Mouse (Mus musculus): ENCODE data around the gene Hist1h4k. TPM values are rescaled to one million over a fixed set of nuclear protein-coding genes. Genes with fewer than 3 reads are reported as not detected.
"Not testable (repeated sequence)": the region's sequence is repeated elsewhere in the genome, so short reads cannot be mapped to it uniquely, and the experiment has no call there.

Gene Hist1h4k
- 10 to 100 TPM; 76.7 to 88.9 TPM for total RNA-seq (2021)
- long read RNA-seq, experiment 1, partial matches to known transcripts: 0 of 1 reads
- long read RNA-seq, experiment 1, other reads (novel, unspliced or antisense): 0 of 1 reads
- long read RNA-seq, experiment 2: 0 reads

DNA sequence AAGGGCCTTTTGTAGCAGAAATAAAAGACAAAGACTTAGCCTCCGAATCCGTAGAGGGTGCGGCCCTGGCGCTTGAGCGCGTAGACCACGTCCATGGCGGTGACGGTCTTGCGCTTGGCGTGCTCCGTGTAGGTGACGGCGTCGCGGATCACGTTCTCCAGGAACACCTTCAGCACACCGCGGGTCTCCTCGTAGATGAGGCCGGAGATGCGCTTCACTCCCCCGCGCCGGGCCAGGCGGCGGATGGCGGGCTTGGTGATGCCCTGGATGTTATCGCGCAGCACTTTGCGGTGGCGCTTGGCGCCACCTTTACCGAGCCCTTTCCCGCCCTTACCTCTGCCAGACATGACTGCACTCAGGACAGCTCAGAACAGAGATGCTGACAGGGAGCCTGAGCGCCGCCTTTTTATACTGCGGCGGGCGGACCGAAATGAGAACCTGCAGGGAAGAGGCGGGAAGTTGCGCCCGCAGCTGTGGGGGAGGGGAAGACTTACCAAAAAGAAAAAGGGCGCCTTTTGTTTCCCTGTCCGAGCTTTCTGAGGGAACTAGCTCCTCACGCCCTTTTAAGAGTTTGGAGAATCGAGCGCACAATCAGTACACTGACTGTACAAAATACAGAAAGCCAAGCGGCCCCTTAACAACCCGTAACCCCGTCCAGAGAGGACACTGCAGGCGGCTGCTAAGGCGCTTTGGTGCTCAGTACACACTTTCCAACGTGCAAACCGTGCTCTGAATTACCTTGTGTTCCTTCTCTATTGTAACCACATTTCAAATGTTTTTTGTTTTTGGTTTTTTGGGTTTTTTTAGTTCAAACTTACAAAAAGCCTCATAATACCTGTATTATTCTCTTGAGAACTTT is at the start of gene Hist1h4k:
TSS of gene Hist1h4k (minus strand) at position 347 of the 859 bp plus-strand sequence.
- DNase-seq (ENCODE audit: low spot score in 2 of 2): peak; percentile 69 to 76

DNA sequence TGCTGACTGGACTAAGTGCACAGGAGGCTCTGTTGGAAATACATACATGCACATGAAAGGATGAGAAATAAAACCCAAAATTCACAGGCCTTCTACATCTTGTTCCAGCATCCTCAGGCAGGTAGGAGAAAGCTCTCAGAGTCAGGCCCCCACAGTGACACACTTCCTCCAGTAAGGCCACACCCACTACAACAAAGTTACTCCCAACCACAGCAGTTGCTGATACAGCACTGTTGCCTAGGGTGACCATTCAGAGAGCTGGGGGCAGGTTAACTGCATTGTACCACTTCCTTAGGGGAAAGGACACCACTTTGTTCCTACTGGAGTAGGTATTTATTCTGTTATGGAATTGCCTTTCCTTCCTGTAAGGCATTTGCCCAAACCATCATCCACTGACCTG is 46.9 kb upstream of the Hist1h4k start:
- DNase-seq (ENCODE audit: low spot score in 2 of 2): not testable (repeated sequence)

DNA sequence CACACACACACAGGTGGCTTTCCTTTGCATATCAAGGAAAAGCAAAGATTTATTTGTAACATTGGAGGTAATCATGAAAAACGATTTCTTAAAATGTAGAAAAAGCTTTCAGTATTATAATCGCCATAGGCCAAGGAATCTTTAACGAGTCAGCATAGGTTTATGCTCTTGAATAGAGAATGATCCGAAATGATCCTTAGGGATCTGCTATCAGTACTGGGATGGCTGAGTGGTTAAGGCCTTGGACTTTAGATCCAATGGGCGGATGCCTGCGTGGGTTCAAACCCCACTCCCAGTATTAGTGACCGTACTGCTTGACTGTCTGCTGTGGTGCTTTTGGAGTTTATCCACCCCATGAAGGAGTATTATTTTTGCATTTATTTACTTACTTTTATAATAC is 45.3 kb upstream of the Hist1h4k start:
- no peak for DNase-seq (ENCODE audit: low spot score in 2 of 2)

DNA sequence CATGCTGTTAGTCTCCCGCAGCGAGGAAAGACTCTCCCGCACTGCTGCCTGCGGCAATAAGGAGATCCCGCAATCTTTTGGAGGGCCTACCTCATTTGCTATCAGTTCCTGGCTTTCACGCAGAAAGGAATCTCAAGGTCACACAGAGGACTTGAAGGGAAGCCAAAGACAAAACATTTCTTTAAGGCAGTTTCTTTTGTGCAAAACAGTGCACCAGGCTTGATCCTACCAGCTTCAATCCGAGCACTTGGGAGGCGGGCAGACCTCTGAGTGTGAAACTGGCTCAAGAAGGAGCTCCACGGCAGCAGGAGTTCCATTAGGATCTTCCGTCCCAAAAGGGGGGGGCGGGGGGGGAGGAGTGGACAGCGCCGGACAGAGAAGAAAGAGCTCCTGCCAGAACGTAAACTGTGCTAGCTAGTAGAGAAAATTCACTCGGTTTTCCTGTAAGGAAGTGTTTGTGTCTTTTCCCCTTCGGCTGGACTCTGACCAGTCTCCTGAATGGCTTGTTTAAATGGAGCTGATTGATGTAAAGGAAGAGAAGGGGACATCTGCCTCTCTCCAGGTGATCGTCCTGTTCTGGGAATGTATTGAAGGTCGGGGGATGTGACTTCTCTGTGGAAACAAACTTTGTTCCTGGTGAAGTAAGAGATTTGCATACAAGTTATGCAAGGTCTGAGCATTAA is 40.4 kb upstream of the Hist1h4k start:
- no peak for DNase-seq (ENCODE audit: low spot score in 2 of 2)

DNA sequence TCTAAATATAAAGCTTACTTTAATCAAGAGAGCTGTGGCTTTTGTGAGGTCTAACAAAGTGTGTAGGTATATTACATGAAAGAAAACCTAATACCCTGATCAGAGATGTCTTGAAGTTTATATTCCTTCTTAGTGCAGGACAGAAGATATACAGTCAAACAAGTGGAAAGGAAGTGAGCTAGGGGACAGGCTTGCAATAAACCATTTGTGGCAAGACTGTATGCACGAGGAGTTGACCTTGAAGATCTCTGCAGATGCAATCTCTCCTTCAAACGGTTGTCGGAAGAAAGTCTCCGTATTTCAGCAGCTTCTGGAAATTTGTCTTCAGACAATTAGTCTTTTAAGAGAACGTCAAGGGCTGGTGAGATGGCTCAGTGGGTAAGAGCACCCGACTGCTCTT is 39.6 kb upstream of the Hist1h4k start:
- no peak for DNase-seq (ENCODE audit: low spot score in 2 of 2)

DNA sequence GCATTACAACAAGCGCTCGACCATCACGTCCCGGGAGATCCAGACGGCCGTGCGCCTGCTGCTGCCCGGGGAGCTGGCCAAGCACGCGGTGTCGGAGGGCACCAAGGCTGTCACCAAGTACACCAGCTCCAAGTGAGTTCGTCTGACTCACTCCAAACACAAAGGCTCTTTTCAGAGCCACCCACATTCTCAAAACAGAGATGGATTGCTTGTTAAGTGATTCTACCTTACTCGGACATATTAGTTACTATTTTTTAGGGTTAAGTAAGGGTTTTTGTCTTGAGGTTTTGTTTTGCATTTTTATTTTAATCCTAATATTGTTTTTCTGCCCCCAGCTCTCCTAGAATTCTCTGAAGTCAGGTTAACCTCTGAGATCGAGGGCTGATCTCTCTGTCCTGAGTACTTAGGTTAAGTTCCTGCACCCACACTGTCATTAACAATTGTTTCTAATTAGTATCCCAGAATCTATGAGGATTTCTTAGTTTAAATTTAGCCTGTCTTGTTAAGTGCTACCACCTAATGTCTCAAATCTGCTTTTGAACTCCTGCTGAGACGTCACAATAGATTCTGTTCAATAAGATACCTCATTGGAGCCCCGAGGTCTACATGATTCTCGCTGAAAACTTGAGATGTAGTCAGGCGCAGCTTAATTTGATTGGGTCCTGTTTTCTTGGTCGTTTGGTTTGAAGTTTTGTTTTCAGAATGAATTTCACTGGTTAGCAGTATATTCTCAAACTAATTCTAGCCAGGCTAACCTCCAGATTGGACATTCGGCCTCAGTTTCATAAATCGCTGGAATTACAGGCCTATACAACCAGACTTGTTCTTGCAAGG is 37.7 kb upstream of the Hist1h4k start:
- no peak for DNase-seq (ENCODE audit: low spot score in 2 of 2)

DNA sequence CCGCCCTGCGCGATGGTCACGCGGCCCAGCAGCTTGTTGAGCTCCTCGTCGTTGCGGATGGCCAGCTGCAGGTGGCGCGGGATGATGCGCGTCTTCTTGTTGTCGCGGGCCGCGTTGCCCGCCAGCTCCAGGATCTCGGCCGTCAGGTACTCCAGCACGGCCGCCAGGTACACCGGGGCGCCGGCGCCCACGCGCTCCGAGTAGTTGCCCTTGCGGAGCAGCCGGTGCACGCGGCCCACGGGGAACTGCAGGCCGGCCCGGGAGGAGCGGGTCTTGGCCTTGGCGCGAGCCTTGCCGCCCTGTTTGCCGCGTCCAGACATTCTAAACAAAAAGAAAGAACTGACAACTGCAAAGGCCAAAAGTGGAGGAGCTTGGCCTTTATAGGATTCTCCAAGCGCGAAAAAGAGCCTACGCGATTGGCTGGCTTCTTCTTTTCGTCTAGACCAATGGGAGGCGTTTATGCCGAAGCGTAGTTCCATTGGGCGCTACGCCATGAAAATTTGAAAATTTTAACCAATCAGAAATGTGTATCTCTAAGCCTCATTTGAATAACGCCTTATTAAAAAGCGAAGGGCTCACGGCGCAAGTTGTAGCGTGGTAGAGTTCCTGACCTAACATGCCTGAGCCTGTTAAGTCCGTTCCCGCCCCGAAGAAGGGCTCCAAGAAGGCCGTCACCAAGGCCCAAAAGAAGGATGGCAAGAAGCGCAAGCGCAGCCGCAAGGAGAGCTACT is 36.8 kb upstream of the Hist1h4k start, which contains the start of the genes Hist1h2an and Hist1h2bp:
TSS of gene Hist1h2an (minus strand) at position 320 of the 731 bp plus-strand sequence.
TSS of gene Hist1h2bp (plus strand) at position 563 of the 731 bp plus-strand sequence.
- peak; percentile 59 to 72 for DNase-seq (ENCODE audit: low spot score in 2 of 2)

DNA sequence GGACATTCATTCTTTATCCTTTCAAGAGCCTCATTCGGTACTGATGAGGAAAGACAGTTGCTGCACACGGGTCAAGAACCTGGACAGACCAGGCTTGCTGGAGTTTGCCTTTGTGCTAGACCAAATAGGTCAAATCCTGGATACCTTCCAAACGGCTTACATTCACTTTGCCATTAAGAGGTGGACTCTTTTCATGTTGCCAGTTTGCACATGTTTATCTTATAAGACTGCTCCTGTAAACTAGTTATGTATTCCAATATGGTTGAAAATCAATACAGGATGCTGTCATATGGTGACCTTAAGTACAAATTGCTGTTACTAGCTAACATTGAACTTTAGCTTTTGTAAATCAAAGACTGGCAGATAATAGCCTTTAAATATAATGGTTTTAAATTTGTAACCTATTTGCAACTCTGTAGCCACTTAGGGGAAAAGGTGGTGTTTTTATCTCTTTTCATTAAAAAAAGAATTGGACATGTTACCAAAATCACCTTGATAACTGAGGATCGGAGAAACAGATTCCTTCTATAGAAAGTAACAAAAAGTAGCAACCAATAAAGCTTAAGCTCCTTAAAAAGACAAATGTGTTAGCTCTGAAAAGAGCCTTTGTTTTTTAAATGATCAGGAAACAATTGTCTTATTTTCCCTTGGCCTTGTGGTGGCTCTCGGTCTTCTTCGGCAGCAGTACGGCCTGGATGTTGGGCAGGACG is 36.0 kb upstream of the Hist1h4k start:
- no peak for DNase-seq (ENCODE audit: low spot score in 2 of 2)

DNA sequence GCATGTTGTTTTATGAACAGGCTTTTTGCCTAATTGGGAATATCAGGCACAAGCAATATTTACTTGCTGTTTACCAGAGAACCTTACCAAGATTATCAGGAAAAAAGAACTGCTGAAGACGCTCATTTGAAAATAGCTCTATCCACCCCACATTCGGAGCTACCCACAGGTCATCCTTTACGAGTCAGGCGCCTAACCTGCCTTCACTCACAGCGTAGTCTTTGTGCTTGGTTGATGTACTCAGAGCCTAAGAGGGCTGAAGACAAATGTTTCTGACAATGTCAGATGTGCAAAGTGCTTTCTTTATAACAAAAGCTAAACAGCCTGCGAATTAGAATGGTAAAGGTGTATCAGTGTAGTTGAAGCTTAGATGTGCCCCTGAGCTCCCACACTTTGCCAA is 34.0 kb upstream of the Hist1h4k start:
- DNase-seq (ENCODE audit: low spot score in 2 of 2): no peak

DNA sequence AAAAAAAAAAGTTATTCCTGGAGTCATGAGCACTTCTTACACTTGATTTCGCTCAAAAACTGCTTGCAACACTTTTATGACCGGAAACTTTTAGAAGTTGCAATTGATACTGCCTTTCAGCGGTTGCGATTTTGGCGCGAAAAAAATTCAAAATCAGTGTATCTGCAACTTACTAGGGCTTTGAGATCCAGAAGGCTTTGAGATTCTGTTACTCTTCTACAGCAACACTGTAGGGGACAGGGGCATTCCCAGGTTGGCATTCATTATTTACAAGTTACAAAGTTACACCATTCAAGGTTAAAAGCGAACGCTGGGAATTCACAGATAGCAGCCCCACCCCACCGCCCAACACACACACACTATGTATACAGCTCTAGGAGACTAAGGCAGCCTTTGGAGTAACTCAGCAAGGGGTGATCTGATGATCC is 33.4 kb upstream of the Hist1h4k start:
- no peak for DNase-seq (ENCODE audit: low spot score in 2 of 2)

DNA sequence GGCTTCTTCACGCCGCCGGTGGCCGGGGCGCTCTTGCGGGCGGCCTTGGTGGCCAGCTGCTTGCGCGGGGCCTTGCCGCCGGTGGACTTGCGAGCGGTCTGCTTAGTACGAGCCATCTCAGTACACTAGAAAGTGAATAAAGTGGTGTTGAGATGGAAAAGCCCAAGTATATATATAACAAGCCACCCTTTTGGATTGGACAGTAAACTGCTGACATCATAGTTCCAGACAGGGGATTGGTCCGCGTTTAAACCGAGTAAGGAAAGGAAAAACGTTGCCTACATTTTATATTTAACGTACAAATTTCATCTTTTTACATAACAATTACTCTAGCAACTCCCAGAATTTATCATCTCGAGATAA is 32.9 kb upstream of the Hist1h4k start, which contains the start of gene Hist1h3i:
TSS of gene Hist1h3i (minus strand) at position 116 of the 363 bp plus-strand sequence.
- DNase-seq (ENCODE audit: low spot score in 2 of 2): peak in 1 of 2 experiments; percentile 45

DNA sequence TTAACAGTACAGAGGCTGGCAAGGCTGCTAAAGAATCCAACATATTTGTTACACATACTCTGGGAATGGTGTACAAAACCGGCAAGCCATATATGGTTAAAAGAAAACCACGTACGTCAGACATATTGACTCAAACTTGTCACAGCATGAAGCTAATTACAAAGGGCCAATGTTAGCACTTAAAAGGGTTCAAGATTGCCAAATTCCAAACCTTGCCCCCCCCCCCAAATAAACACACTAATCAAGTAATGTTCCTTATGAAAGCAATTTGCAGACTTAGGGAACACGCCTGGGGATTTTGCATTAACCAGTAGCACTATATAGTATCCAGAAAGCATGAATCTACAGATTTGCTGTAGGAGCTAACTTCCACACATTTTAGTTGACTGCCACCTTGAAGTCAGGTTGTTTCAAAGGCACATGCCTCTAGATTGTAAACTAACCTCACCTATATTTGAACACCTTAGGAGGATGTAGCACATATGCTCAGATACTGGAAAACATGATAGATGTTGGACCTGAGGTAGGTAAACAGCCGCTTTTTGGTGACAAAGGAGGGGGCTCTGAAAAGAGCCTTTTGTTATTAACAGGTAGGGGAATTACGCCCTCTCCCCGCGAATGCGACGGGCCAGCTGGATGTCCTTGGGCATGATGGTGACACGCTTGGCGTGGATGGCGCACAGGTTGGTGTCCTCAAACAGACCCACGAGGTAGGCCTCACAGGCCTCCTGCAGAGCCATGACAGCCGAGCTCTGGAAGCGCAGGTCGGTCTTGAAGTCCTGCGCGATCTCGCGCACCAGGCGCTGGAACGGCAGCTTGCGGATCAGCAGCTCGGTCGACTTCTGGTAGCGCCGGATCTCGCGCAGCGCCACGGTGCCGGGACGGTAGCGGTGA is 32.3 kb upstream of the Hist1h4k start:
- DNase-seq (ENCODE audit: low spot score in 2 of 2): not testable (repeated sequence)

DNA sequence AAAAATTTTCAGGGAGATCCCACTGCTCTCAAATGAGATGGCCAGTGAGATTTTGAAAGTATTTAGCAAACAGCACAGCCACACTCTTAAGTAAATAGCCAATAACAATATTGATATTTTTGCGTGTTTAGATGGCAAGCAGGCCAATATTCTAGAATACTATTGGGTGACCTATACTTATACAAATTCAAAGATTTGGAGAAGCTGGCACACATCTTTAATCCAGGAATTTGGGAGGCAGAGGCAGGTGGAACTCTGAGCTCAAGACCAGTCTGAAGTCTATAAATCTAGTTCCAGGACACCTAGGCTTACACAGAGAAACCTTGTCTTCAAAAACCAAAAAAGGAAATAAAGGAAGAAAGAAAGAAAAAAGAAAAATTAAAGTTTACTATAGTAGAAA is 31.3 kb upstream of the Hist1h4k start:
- no peak for DNase-seq (ENCODE audit: low spot score in 2 of 2)

DNA sequence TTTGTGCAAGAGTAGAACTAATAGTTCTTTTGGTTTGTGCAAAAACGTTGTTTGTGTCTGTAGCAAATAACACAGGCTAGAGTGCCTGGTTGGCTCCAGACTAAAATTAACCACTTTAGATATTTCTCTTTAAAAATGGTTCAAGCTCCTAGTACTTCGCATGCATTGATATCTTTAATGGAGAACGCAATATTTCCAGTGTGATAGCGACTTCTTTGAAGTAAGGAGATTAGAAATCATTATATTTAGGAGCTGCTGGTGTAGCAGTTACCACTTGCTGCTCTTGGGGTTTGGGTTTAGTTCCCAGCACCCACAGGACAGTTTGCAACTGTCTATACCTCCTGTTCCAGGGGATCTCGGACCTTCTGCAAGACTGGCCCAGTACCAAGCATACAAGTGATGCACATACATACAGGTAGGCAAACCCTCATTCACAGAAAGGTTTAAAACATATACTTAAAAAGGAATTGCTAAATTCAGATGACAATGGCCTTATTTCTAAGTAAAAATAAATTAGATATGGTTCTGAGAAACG is 30.8 kb upstream of the Hist1h4k start:
- no peak for DNase-seq (ENCODE audit: low spot score in 2 of 2)

DNA sequence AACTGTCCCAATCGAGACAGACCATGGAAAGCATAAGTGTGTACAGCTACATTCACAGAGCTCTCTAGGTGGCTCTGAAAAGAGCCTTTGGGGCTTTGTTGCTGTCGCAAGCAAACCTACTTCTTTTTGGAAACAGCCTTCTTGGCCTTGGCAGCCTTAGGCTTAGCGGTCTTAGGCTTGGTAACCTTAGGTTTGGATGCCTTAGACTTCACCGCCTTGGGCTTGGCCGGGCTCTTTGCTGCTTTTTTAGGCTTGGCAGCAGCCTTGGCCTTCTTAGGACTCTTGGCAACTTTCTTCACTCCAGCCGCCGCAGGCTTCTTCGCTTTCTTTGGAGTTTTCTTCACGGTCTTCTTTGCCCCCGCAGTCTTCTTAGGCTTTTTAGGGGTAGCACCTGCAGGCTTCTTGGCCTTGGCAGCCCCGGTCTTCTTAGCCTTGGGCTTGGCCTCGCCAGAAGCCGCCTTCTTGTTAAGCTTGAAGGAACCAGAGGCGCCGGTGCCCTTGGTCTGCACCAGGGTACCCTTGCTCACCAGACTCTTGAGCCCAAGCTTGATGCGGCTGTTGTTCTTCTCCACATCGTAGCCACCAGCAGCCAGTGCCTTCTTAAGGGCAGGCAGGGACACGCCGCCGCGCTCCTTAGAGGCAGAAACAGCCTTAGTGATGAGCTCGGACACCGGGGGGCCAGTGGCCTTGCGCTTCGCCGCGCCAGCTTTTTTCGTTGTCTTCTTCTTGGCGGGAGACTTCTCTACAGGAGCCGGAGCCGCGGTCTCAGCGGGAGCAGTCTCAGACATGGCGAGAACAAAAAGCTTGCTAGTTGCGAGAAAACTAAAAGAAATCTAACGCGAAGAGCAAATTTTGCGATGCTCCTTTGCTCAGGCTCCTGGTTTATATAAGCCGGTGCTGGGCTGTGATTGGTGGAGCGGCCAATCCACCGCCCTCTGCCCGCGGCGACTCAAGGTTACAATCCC is 29.7 kb upstream of the Hist1h4k start, which contains the start of gene Hist1h1b:
TSS of gene Hist1h1b (minus strand) at position 859 of the 965 bp plus-strand sequence.
- DNase-seq (ENCODE audit: low spot score in 2 of 2): peak; percentile 35 to 52

DNA sequence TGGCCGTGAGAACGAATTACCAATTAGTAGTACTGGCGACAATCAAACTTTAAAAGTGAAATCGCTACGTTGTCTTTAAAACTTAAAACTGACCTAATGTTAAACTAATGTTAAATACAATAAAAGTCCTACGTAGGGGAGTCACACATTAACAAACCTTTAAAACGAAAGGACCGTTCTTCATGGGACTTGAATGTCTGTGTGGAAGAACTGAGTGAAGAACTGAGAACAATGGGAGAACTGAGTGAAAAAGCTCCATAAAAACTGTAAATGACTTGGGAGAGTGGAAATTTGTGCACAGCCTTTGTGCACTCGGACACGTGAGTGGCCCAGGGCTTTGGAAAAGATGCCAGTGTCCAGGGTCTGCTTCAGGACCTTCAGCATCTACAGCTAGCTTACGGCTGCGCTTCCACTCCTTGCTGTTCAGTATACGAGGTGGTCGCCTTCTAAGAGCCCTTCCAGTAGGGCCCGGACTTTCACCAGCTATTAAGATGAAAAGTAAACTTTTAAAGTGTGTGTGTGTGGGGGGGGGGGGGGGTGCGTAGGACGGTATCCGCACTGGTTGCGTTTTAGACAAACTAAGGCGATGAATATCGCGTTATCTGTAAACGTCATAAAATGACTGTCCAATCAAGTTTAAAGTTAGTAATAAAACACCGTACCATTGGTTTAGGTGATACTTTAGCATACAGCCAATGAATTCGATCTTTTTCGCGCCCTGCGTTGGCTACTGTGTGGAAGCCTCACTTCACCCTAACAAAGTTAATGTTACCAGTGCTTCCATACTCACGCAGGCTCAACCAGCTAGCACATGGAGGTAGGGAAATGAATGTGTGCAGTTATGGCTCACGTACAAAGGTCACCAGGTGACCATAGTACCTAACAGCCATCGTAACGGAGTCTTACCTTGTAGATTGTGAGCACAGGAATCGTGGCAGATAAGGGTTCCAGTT is 28.8 kb upstream of the Hist1h4k start:
- peak; percentile 30 to 36 for DNase-seq (ENCODE audit: low spot score in 2 of 2)

Data from adrenal gland, adult 18-20 months (tissue).